Mouse (Mus musculus) urinary bladder, adult 18-20 months (tissue): Measurements from ENCODE around the gene Amph.
"Not testable (repeated sequence)": the region's sequence is repeated elsewhere in the genome, so short reads cannot be mapped to it uniquely, and the experiment has no call there.

Experiments
- DNase-seq, 2 experiments: peaks; one replicate each; pipeline ENCODE4 v3.0.0; 2022; ENCODE audit warnings: low spot score in 2 of 2, mixed read lengths in 2 of 2

Gene Amph

DNA sequence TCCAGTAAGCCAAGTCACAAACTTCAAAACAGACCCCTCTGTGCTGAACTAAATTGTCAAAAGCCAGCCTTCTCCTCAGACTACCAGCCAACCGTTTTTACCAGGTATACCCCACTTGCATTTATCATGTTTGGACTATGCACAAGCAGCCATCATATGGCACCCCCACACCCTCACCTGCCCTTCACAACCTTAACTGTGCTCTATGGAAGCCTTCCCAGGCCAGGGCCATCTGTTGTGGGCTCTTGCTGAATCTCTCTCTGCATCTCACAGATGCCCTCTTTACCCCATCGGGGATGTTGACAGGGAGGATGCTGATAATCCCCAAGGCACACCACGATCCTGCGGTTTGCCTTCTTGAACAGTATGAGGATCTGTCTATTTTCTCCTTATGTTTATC, 77.9 kb downstream of the Amph start:
- DNase-seq: no peak

- DNase-seq: no peak
Measured at GRCm38 (mm10) chr13:19026923-19027322, 78.9 kb downstream of the Amph start.

DNA sequence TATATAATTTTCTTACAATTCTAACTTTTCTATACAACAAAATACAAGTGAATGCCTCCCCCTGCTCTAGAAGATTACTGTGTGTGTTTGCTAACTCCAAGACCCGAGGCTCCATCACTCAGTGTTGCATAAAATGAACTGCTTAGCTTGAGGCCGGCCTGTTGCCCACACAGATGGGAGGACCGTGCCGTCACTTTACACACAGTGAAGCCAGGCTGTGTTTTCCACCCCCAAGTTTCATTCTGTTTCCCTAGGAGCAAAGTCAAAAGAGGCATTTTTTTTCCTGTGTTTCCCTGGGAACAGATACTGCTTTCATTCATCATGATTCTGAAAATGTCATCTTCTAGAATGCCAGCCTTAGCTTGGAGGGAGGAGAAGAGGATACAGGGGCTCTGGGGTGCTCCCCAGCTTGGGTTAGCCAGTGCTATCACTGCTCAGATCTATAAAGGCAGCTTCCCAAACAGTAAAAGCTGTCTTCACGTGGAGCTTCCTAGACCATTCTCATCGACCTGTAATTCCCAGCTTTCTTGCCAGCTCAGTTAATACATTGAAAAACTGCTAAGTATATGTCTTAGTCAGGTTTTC, 79.9 kb downstream of the Amph start:
- DNase-seq: no peak

GRCm38 (mm10) chr13:19031916-19032688, 84.1 kb downstream of the Amph start:
- DNase-seq: no peak

DNA sequence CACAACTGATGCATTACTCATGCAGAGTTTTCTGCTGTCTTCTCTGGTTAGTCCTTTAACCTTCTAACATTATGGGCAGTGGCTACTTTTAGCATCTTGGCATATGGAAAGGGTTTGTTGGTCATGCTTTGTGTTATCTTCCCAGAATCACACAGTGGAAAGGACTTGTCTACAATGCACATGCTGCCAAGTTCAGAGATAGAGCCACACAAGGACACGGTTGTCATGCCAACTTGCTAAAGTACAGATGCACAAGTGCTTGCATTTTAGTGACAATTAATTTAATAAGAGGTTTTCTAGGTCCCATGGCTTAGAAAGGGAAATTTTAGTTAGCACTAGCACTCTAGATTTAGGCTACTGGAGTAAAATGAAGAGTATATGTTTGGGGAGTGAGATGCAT, 104.1 kb downstream of the Amph start:
- DNase-seq: no peak

DNA sequence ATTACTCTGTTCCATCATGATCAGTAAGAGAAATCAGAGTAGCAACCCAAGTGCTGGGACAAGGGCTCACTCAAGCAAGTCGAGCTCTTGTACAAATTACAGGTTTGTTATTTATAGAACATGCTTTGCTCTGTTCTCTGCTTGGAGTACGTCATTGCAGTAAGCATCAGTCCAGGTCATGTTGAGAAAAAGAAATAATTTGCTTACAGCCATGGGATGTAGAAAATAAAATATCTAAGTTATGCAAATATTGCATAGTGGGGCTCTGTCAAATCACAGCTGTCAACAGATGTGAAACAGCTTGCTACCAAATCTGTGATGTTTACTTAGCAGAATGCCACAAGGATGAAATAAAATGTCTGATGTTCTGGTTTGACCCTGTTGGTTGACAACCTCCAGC, 106.5 kb downstream of the Amph start:
- DNase-seq: no peak

GRCm38 (mm10) chr13:19072261-19072660, 124.3 kb downstream of the Amph start:
- DNase-seq: no peak

DNA sequence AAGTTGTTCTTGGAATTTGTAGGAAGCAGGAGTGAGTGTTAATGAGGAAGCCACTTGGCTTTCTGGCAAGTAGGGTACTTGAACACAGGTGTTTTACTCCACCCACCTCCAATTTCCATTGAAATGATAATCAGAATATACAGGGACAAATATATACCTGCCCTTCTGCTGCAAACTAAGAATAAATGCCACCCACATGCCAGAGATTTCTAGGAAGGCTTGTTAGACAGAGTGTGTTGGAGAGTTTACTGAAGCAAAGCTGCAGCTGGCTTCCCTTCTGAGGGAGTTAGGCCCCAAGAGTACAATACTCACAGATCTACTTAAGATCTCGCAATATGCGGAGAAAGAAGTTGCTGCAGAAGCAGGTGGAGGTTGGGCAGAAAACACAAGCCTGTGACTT, 129.4 kb downstream of the Amph start:
- DNase-seq: no peak

DNA sequence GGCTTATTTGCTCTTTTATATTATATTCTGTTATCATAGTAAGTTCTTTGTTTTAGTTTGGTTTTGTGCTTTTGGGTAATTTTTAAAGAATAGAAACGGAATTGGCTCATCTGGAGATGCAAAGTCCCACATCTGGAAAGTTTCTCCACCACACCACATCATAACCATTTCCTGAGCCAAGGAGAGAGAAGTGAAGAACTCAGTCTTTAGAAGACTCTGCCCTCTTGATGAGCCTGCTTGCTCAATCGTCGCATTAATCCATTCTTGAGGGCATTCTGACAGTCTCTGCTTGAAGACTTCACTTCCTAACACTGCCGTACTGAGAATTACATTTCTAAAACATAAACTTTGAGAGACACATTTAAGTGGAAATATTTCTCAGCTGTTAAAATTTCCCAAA, 133.9 kb downstream of the Amph start:
- no peak for DNase-seq

DNA sequence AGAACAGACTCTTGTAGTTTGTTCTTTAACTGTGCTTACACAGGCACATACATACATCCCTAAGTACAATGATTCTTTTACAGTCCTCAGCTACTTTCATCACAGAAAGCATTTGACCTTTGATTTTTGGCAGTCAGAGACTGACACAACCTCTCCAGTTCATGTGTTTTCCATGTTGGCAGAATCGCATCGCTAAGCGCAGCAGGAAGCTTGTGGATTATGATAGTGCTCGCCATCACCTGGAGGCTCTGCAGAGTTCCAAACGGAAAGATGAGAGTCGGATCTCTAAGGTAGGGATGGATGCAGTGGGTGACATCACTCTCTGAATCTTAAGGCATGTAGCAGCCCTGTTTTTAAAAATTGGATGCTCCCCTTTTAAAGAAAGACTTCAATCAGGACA, 146.6 kb downstream of the Amph start:
- DNase-seq: no peak

GRCm38 (mm10) chr13:19097117-19097516, 149.1 kb downstream of the Amph start:
- DNase-seq: no peak

- no peak for DNase-seq
Measured at GRCm38 (mm10) chr13:19101889-19102402, 153.9 kb downstream of the Amph start.

DNA sequence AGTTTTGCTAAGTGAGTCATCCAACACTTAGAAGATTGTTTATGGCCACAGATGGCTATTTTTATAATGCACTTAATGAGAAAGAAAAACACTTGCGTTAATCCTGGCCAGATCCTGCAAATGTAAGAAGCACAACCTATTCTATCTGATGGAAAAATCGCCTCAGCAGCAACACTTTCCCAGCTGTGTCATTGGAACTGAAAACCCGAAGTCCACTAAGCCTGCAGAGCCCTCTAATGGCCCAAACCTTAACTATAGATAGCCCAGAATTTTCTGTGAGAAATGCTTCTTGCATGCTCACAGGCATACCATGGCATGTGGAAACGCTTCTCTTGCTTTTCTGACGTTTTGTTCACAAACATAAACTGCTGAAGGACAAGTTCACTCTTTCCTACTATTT, 158.4 kb downstream of the Amph start:
- DNase-seq: no peak

DNA sequence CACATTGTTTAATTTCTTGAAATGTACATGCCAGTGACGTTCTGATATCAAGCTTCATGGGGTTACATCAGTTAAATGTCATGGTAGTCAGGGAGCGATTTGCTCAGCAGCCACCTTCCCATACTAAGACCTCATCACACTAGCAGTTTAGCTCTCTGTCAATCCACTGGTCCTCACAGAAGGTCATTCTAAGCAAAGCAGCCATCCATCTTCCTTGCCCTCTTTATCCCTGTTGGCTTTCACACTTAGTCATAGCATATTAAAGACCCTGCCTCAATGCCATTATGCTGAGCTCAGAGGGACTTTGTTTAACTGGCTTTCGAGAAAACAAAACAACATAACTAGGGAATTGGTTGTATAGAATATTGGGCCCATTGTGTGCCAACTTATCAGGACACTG, 161.3 kb downstream of the Amph start:
- DNase-seq: no peak

GRCm38 (mm10) chr13:19113034-19113922, 165.3 kb downstream of the Amph start:
- no peak for DNase-seq

GRCm38 (mm10) chr13:19114761-19115160, 166.8 kb downstream of the Amph start:
- DNase-seq: not testable (repeated sequence)

DNA sequence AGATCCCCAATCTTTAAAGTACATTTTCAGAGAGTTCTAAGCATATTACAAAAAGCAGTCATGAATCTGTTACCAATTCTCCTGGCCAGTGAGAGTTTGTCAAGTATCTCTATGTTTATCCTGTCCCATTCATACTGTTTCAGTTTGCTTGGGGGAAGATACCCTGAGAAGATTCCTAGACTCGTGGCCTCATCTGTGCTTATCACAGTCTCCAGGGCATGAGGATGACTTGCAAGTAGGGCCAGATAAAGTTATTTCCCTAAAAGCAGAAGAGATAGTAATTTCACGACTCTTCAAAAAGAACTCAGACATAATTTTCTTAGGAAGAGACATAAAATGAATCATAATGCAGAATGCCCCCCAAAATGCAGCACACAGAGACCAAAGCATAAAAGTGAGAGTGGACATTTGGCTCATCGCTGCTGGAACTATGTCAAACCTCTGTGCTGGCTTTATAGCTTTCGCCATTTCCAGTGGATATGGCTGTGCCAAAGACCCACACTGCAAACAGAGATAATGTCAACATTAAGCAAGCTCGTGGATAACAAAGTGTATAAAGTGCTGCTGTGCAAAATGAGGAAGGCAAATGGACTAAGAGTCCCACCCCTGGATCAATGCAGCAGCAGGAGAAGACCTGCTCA, 179.0 kb downstream of the Amph start:
- DNase-seq: no peak

DNA sequence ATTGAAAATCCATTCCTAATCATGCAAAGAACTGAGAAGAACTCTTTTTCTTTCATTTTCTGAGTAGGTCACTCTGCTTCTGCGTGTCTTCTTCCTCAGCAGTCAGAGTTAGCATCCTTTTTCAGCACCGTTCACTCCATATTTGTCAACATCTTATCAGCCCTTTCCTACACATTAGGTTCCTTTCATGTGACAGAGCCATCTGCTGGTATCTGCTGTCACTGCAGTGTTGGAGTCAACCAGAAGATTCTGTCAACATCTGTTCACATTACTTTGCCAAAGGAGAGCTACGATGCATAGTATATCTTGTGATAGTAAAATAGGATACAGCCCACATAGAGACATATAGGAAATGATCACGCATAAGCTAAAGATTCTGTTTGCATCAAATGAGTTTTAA, 185.8 kb downstream of the Amph start:
- DNase-seq: peak in 1 of 2 experiments; percentile 28

DNA sequence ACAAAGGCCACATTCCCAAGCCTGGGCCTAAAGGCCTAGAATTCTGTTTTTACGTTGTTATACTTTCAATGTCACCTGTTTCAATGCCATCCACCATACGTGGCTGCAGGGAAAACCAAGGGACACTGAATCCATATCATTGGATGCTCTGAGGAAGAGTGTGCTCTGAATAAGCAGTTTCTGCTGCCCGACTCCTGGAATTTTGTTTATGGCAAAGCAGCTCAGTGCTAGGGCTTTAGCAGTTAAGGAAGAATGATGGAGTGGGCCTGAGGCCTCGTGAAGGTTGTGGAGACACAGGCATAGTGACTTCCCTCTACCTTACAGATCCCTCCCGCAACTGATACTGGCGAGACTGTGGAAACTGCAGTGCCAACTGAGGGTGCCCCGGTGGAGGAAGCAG, 189.2 kb downstream of the Amph start:
- DNase-seq: no peak

- DNase-seq: no peak
Measured at GRCm38 (mm10) chr13:19137932-19138331, 189.9 kb downstream of the Amph start.

DNA sequence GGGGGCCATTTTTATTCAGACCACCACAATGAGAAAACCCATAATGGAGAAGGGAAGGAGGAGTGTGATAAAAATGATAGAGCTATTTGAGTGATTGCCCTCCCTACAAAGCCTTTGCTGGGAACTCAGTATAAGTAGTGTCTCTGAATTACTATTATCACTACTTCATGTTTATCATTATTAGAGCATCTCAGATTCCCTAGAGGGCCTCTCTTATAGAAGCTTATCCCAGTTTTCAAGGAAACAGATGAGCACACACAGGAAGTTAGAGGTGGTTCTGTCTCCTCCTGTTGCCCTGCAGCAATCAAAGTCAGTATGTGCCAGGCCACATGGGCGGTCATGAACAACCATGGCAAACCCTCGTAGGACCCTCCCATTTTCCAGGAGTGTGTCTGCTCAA, 190.5 kb downstream of the Amph start:
- no peak for DNase-seq

DNA sequence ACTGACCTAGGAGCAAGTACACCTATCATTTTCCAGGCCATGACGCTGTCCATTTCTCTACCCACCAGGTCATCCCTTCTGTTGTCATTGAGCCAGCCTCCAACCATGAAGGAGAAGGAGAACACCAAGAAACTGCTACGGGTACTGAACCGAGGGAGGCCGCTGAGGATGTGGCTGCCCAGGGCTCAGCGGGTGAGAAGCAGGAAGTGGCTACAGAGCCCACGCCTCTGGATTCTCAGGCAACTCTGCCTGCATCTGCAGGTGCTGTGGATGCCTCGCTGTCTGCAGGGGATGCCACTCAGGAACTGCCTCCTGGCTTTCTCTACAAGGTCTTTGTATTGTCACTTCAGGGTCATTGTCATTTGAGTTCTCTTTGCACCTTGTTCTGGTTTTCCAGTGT, 191.1 kb downstream of the Amph start:
- no peak for DNase-seq
